Mouse (Mus musculus): ENCODE data around the gene Sumo2.
"Not testable (repeated sequence)": the region's sequence is repeated elsewhere in the genome, so short reads cannot be mapped to it uniquely, and the experiment has no call there.

Sumo2 gene

GRCm38 (mm10) chr11:115483726-115484125 lies 52.4 kb downstream of the Sumo2 start:
- DNase-seq (ENCODE audit: low spot score in 2 of 2): peak; percentile 71 to 74

GRCm38 (mm10) chr11:115483278-115483677 lies 52.8 kb downstream of the Sumo2 start:
- no peak for DNase-seq (ENCODE audit: low spot score in 2 of 2)

GRCm38 (mm10) chr11:115481553-115482259 lies 54.4 kb downstream of the Sumo2 start:
- no peak for DNase-seq (ENCODE audit: low spot score in 2 of 2)

GRCm38 (mm10) chr11:115478296-115478938 lies 57.7 kb downstream of the Sumo2 start:
- DNase-seq (ENCODE audit: low spot score in 2 of 2): no peak

- DNase-seq (ENCODE audit: low spot score in 2 of 2): not testable (repeated sequence)
These were observed 58.7 kb downstream of the Sumo2 start for GRCm38 (mm10) chr11:115477388-115477787.

GRCm38 (mm10) chr11:115476630-115477029 lies 59.4 kb downstream of the Sumo2 start:
- DNase-seq (ENCODE audit: low spot score in 2 of 2): not testable (repeated sequence)

GRCm38 (mm10) chr11:115475758-115476237 lies 60.3 kb downstream of the Sumo2 start:
- DNase-seq (ENCODE audit: low spot score in 2 of 2): no peak

GRCm38 (mm10) chr11:115475025-115475757 lies 60.9 kb downstream of the Sumo2 start, which contains the start of gene Armc7:
Gene Armc7 (plus strand): TSS chr11:115475667.
- peak; percentile 95 to 97 for DNase-seq (ENCODE audit: low spot score in 2 of 2)

- DNase-seq (ENCODE audit: low spot score in 2 of 2): peak; percentile 91 to 93
These were observed 62.3 kb downstream of the Sumo2 start for GRCm38 (mm10) chr11:115473626-115474275.

All from urinary bladder, postnatal 36 days (tissue).